Mouse (Mus musculus) kidney, postnatal 36 days (tissue): ENCODE results near the gene Rpp40.
A peak's percentile ranks its signal among the peaks of the same experiment; 100 is the strongest.

Experiments used
- DNase-seq, 2 experiments: peaks; one replicate each; pipeline ENCODE4 v3.0.0; 2021 to 2022; ENCODE audit warnings: mixed read lengths in 2 of 2

The Rpp40 gene

DNA sequence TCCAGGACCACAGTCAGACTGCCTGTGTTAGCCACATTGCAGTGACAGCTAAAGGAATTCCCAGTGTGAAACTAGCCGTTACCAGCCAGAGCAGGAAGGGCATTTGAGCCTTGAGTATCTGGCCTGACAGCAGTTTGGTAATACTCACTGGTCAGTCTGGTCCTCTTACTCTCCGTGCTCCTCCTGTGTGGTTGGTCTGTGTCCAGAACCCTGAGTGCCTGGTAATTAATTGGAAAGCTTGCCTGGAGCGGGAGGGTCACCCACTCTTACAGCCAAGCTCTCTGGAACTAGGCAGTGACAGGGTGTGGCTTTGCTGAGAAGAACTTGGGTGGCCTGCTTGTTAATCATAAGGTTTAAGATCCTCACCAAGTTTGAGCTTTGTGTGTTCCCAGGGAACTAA, 57.5 kb downstream of the Rpp40 start:
- DNase-seq, result peak; percentile 40

DNA sequence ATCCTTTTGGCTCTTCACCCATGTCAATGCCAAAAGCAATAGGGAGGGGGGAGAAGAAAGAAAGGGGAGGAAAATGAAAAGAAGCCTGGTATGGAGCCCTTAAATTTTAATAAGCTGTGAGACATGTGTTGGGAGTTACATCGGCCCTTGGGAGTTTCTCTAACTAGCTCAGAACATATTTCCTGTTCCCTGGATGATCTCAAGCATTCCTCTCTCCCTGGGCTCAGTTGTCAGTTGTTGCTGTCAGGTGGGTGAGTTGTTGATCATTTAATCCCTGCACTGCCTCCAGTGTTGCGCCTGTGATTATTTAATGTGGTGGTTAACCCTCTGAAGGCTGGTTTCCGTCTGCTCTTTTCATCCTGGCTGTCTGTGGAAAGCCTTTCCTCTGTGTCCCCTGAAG, 60.9 kb downstream of the Rpp40 start:
- no peak for DNase-seq
